Mouse (Mus musculus): ENCODE results near the gene Epha5.

Epha5 gene

DNA sequence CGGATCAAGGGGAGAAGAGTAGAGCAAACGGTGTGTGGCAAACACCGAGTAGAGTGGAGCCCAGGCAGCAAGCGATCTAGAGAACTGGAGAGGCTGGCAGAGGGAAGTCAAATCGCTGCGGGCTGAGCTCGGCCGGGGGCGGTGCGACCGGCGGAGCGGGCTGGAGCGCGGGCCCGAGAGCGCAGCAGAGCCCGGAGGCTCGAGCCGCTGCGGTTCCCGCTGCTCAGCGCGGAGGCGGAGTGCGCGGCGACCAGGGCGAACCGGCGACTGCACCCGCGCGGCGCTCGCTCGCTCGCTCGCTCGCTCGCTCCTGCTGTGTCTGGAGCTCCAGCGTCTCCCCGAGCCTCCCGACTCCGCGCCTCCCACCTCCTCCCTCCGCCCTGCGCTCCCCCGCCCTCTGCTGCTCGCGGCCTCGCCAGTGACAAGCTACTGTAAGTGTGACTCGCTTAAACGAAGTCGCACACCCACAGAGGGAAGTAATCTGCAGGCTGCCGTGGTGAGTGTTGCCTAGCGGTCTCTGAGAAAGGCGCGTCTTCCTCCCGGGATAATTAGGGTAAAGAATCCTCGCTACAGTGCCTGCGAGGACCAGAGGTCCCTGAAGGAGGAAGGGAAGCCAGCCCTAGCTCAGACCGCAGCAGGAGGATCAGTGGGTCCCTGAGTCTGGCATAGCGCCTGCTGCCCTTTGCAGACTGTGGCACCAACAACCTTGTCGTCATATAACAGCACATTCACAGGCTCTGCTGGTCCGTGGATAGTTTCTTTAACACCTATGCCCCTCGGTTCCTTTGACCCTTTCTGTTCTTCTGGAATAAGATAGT, at the start of gene Epha5:
Gene Epha5 (minus strand): TSS at position 321 of the 818 bp plus-strand sequence.
- DNase-seq (ENCODE audit: low spot score in 2 of 2), result peak; percentile 84 to 86

DNA sequence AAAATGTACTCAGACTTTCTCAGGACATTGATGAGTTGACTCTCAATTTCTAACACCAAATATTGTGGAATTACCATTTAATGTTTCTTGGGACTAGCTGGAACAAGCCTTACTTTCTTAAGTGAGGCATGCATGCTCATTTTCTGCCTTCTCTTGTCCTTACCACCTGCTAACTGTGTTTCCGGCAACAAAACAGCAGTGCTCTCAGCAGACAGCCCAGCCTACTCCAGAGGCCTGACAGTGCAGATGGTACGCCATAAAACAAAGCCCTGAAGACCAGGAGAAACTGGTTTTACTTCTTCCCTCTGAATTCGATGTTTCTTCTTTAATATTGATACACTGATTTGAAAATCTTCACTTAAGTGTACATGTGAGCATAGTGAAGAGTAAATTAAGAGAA, 39.0 kb upstream of the Epha5 start:
- DNase-seq (ENCODE audit: low spot score in 2 of 2), result no peak

DNA sequence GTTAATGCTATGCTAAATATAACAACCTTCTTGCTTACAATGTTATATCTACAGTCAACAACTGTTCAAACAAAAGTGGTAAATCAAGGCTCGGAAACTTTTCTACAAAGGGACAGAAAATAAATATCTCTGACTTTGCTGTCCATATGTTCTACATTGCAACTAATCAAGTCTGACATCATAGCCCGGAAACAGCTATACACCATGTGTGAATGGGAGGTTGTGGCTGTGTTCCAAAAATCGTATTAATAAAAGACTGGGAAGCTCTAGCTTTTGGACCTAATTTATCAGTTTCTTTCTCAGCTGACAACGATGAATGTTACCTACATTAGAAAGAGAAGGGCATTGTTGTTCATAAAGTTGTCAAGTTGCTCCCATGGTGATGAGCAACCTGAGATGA, 37.5 kb upstream of the Epha5 start:
- DNase-seq (ENCODE audit: low spot score in 2 of 2), result no peak

DNA sequence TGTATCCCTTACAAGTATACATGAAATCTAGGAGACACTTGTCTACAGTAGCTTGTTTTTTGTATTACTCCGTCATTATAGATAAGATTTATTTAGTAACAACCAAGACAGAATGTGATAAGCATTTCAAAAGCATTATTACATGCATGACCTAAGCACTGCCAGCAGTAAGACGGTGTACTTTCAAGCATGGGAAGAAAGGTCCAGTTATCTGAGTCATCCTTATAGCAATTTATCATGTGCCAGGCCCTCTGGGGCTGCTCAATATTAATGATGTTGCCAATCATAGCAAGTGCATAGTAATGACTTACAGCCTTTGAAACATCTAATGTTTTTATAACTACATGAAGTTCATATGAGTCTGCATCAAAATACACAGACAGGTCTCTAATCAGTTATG, 36.7 kb upstream of the Epha5 start:
- no peak for DNase-seq (ENCODE audit: low spot score in 2 of 2)

DNA sequence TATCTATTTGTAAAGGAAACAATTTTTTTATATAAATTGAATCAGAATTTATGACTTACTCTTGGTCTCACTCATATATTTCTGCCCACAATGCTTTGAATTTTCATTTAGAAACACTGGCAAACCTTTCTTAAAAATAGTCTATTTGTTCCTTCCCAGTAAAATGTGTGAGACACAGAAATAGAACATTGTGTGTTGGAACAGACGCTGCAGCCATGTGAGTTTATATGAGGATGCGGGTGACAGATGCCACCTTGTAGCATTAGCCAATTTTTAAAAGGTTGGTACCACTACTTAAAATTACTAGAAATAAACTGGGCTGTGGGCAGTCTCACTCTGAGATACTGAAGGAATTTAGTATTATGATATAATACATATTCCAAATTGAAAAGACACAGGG, 23.1 kb upstream of the Epha5 start:
- DNase-seq (ENCODE audit: low spot score in 2 of 2), result no peak

DNA sequence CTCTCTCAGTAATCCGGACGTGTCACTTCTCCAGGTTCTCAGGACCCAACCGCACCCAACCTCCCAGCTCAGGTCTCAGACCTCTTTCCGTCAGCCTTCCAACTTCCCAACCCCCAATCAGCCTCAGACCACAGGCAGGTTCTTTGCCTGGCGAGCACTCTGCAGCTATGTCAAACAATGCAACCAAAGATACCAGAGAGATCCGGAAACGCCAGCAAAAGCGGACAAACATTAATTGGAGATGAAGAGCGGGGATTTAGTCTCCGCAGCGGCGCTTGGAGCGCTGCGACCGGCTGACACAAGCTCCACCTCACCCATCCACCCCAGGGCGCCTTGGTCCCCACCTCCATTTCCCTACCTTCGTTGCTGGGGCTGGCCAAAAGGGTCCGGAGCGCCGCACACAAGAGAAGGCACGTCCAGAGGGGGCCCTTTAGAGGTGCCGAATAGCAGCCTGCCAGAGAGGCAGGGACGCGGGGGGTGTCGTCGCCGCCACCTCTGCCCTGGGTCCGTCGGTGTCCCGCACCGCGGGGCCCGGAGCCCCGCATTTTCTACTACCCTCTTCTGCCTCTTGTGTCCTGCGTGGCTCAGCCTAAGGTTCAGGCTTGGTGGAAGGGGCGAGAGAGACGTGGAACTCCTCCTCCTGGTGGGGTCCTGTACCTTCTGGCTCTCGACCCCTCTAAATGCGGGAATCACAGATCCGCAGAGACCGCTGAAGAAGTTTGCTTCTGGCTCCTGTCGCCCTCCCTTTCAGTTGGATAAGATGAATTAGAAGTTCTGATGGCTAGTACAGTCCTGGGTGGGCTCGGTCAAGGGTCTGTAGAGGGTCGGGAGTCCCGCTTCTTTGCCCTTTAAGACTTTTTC, 991 bp downstream of the Epha5 start:
- peak in 1 of 2 experiments; percentile 43 for DNase-seq (ENCODE audit: low spot score in 2 of 2)

DNA sequence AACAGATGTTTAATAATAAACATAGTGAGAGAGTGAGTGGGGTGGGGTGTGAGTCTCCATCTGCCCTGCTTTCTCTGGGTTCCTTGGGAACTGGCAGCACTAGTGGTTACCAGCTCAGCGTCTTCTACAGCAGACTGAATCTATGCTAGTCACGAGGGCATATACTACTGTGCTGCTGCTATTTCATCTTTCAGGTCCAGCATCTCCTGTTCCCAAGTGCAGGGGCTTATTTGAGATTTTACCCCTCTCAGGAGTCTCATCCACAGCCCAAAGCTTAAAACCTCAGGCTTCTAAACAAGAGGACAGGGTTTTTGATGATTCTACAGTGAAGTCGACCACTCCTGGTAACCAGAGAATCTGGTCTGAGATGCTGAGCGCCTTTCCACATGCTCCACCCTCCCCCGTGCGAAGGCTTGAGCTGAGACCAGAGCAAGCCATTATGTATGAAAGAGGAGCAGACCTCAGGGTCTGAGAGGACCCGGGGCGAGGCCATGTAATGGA, 2.2 kb downstream of the Epha5 start:
- DNase-seq (ENCODE audit: low spot score in 2 of 2), result peak; percentile 28 to 50

DNA sequence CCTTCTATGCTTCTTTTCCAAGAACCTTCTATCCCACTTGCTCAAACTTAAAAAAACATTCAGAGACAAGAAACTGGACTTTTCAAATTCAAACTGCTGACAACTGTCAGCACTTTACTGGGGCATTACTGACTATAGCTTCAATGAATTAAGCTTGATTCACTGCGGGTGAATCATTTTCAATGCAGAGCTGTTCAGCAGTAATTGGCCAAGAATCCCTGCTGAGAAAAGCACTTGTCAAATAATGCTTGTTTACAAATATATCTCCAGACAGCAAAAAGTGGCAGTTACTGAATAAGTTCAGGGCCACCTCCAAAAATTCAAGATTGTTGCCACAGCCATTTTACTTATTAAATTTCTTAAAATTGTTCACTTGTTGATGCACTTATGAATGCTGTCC, 4.2 kb downstream of the Epha5 start:
- no peak for DNase-seq (ENCODE audit: low spot score in 2 of 2)

DNA sequence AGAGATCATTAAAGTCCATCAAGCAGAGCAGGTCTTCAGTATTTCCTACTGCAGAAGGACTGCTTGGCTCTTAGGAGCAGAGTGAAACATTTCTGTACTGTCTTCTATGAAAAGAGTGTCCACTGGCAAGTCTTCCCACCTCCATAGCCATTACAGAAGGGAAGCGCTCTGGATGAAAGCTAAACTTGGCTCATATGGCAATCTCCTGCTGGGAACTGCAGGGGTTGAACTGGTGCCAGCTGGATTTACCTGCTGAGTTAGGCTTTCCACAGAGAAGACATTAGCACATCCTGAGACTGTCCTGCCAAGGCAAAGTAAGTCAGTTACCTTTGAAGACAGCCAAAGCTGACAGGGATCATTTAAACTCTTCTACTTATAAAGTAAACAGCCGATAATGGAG, 8.8 kb downstream of the Epha5 start:
- no peak for DNase-seq (ENCODE audit: low spot score in 2 of 2)

DNA sequence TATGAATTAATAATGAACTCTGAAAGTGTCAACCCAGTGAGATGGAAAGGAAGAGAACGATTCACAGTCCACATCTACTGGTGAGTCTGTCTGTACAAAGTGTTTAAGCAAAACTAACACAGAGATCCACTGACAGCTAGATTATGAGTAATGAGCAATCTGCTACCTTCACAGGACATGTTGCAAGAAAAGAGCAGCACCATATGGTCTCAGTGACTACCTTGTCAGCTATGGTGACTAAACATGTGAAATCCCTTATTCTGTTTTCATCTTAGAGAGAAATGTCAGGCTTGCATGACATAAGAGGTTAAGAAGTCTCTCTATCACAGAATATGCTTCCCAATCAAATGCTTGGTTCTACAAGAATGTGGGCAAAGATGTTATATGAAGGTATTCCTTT, 20.1 kb downstream of the Epha5 start:
- no peak for DNase-seq (ENCODE audit: low spot score in 2 of 2)

DNA sequence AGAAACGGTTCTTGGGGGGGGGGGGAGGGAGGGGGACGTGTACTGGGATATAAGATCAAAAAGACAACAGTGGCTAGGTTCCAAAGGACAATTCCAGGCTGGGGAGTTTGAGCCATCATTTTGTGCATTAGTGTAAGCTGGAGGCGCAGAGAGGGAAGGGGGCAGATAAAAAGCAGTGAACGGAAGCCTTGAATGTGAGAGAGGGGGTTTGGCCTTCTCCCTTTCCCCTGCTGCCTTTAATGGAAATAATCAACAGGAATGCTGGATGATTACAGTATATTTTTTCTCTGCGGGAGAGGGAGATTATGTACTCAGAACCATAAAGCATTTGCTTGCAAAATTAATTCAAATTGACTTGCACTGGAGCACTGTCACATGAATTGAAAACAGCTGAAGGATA, 51.8 kb downstream of the Epha5 start:
- no peak for DNase-seq (ENCODE audit: low spot score in 2 of 2)

DNA sequence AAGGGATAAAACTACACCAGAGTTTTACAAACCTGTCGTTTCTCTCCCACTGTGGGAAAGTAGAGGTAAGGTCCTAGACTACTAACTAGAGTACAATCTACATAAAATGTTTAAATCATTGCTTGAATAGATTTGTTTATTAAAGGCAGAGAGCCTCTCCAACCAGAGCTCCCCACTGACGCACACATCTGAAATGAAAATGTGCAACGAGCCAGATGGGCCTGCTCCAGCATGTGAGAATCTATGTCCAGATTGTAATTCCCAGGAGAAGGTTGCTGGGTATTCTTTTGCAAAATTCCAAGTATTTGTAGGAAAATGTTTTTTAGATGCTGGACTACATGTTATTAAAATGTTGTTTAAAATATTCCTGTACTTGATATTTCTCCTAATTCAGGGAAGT, 57.8 kb downstream of the Epha5 start:
- no peak for DNase-seq (ENCODE audit: low spot score in 2 of 2)

DNA sequence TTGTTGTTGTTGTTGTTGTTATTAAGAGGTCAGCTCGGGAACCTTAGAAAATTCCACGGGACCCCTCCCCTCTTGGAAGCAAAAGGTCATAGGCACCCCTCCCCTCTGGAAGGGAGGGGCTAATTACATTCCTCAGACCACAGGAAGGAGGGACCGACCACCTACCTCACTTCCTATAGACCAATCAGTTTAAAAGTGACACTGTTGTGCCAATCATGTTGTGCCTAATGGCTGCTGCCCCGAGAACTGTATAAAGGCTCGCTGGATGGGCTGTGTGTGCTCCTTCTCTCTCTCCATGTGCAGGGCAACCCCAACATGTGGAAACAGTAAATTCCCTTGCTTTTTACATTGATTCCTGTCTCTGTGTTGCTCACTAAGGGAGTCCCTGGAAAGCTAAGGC, 64.1 kb downstream of the Epha5 start:
- no peak for DNase-seq (ENCODE audit: low spot score in 2 of 2)

DNA sequence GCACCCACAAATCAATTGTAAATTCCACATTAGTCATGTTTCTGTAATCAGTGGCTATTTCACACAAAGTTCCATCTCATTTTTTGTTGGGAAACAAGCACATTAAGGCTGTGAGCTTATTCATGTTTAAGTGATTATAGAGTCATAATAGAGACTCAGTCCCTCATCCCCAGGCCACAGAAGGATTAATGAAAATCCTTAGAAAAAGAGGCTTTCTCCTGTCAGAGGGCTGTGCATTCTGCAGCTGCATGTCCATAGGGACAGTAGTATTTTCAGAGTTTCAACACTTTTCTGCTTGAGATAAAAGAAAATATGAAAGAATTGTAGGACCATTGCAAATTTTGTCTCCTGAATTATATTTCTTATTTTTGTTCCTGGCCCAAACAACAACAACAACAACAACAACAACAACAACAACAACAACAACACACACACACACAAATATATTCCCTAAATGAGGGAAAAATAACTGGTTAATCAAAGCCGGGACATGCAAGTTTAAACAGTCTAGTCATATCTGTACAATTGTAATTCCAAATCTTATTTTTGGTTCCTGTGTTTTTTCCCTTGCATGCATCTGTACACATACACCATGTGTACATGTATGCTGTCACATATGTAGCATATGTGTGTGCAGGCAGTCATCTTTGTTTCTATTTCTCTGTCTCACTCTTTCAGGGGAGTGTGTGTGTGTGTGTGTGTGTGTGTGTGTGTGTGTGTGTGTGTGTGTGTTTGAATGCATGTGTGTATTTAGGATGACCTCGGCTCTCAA, 70.3 kb downstream of the Epha5 start:
- DNase-seq (ENCODE audit: low spot score in 2 of 2), result no peak

DNA sequence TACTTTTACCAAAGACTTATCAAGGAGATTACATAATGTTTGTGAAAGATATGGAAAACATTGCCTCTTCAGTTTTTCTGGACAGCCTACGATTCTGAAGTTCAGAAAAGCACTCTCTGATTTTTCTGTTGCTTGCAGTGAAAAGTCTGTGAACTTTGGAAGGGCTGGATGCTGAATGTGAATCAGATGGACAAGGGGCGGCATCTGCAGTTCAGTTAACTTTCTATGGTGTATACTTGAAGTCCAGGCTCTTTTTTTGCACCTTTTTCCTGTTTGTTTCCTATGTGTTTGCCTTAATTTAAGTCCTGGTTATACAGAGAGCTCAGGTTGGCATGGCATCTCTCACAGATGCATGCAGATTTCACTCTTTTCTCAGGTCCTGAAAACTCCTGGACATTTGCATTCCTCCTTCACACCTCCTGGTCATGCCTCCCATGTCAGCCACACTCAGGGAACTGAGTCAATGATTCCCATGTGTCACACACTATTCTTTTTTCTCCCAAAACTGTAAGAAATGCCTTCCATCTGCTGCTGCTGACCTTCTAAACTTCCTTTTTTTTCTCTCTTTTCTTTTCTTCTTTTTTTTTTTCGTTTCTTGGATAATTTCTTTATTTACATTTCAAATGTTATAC, 81.2 kb downstream of the Epha5 start:
- no peak for DNase-seq (ENCODE audit: low spot score in 2 of 2)

DNA sequence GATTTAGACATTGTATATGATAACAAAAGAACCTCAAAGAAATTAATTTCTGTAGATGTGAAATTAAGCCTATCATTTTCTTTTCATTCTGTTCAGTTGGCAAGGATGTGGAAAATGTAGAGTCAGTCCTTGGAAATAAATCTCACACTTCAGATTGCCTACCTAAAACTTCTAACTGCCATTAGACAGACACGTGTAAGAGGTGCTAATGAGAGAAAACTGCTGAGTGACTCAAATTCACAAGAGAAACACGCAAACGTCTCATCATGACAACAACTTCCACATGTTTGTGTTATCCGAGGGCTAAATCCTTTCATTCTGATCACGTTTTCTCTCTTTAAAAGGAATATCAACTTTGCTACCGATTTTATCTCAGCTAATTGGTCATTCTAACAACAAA, 82.7 kb downstream of the Epha5 start:
- no peak for DNase-seq (ENCODE audit: low spot score in 2 of 2)

DNA sequence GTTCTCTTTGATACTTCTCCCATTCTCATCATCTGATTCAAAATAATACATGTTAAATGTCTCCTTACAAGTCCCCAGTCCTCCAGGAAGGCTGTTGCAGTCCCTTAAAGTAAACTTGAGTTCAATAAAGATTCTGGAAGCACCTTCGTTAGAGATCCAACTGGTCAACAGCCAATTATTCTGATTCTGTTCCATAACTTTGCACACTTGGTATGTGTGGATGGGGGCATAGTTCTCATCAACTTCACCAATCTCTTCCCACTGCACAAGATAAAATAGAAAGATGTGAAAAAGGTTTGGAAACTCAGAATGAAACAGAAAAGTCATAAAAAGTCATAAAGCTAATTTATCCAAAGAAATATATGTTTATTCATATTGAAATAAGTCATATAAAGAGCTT, 85.6 kb downstream of the Epha5 start:
- DNase-seq (ENCODE audit: low spot score in 2 of 2), result no peak

DNA sequence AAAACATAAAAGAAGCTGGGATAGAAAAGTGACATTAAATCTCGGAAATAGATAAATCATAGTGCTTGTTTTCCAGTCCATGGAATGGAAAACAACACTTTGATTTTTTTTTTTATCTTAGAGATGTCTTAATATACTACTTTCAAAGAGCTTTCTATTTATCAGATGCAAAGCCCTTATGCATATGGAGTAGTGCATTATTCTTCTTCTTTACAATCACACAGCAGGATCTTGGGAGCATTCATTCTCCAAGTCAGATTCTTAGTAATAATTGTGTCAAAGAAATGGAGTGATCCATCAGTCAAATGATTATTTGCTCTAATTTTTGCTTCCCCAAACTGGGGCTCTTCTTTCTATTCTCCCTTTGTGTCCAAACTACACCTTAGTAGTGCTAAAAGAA, 96.6 kb downstream of the Epha5 start:
- no peak for DNase-seq (ENCODE audit: low spot score in 2 of 2)

DNA sequence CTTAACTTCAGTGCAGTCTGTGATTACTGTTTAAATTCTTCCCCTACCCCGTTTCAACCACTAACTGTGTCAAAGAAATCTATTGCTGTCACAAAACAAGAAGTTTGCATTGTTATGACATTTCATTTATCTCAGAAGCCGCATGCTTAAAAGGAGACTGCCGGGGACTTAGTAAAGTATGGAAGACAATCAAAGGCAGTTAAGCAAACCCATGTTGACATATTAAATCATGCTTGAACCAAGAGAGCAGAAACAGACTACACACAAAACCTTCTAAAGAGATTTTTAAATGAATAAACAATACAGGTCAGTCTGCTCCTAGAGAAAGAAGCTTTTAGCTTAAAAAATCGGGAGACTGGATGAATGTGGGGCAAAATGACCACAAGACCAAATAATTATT, 97.0 kb downstream of the Epha5 start:
- no peak for DNase-seq (ENCODE audit: low spot score in 2 of 2)

DNA sequence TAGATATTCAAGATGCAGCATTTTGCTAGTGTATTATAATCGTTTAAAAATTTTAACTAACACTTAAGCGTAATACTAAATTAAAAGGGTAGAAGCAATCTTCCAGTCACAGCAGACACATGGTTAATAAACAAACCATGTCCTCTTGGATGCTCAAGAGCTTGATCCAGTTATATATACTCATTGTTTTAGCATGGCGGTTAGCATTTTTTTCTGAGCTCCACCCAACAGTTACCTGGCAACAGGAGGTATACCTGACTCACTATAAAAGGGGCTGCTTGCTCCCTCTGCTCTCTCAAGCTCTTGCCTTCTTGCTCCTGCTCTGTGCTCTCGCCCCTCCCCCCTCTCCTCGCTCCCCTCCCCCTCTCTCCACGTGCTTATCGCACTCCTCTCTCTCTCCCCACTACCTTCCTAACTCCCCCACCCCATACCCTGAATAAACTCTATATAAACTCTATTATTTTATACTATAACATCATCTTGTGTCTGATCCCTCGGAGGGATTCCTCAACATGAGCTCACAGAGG, 98.3 kb downstream of the Epha5 start:
- no peak for DNase-seq (ENCODE audit: low spot score in 2 of 2)

DNA sequence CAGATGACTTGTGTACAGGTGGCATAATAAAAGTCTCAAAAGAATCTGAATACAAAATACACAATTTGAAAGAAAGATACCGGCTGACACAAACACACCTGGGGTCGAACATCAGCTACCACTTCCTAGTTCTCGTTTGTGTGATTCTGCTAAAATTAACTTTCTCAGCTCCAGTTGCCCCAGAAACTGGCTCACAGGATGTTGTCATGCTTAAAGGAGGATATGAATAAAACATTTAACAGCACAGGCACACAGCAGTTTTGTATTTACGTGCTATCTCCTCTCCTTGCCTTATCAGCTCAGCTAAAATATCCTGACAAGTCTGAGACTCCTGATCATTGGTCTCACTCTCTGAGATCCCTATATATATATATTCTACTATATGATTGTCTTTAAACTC, 99.3 kb downstream of the Epha5 start:
- DNase-seq (ENCODE audit: low spot score in 2 of 2), result no peak
